Mouse (Mus musculus): ENCODE measurements around the gene Ctnnd2. TPM values are rescaled to one million over a fixed set of nuclear protein-coding genes. Genes with fewer than 3 reads are reported as not detected.

Ctnnd2 gene
- polyA plus RNA-seq, 1 experiment from 2014 or later: 1.4 TPM

GRCm38 (mm10) chr15:30647679-30648311, 475.4 kb downstream of the Ctnnd2 start:
- Histone ChIP-seq H3K9me3 (replicated peaks) (no peaks in the 10 kb centered on the region), H3K36me3 (no peaks in the 10 kb centered on the region), H3K27ac (ENCODE audit: poor library complexity, severe bottlenecking) (no peak overlapping the region), H3K4me3 (no peak overlapping the region), H3K4me1 (replicated peaks) (peaks cover 10% of the 10 kb centered on the region; the same call in 1 of the 2 replicates), H3K27me3 (replicated peaks) (peaks cover 38% of the 10 kb centered on the region), H3K9ac (no peak overlapping the region), H3K4me2 (no peak overlapping the region)
- ATAC-seq (ENCODE audit: insufficient number of reproducible peaks, low FRiP score): no peak
- WGBS: 44% methylated on average over 7 of the region's 7 CpGs

DNA sequence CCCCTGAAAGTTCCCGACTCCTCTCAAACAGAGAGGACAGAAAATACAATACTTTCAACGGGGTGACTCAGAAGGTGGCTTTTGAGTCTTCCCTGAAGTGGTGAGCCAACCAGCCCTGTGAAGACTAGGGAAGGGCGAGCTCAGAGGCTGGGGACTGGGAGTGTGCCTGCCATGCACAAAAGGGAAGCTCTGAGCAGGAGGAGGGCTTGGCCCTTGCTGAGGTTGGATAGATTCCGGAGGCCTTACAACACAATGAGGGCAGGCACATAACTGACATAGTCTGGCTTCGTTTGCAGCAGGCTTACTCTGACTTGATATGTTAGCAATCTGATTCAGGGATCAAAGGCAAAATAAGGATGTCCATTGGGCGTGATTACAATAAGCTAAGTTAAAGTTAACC, 477.6 kb downstream of the Ctnnd2 start:
- H3K36me3 ChIP-seq: no peaks in the 10 kb centered on the region
- H3K4me1 ChIP-seq (replicated peaks): peaks cover 10% of the 10 kb centered on the region; the same call in 1 of the 2 replicates
- H3K9ac ChIP-seq: no peak overlapping the region
- ATAC-seq (ENCODE audit: insufficient number of reproducible peaks, low FRiP score): no peak
- no peak overlapping the region for H3K27ac ChIP-seq (ENCODE audit: poor library complexity, severe bottlenecking)
- no peak overlapping the region for H3K4me2 ChIP-seq
- H3K4me3 ChIP-seq: no peak overlapping the region
- H3K27me3 ChIP-seq (replicated peaks): peaks cover 36% of the 10 kb centered on the region
- H3K9me3 ChIP-seq (replicated peaks): no peaks in the 10 kb centered on the region
- WGBS: 66% methylated on average over 6 of the region's 6 CpGs

- no peak overlapping the region for H3K4me3 ChIP-seq
- H3K4me1 ChIP-seq (replicated peaks): no peaks in the 10 kb centered on the region
- ATAC-seq (ENCODE audit: insufficient number of reproducible peaks, low FRiP score): no peak
- H3K27me3 ChIP-seq (replicated peaks): no peaks in the 10 kb centered on the region
- H3K27ac ChIP-seq (ENCODE audit: poor library complexity, severe bottlenecking): no peak overlapping the region
- WGBS: 76% methylated on average over 9 of the region's 9 CpGs
- no peak overlapping the region for H3K4me2 ChIP-seq
- H3K9me3 ChIP-seq (replicated peaks): no peaks in the 10 kb centered on the region
- no peaks in the 10 kb centered on the region for H3K36me3 ChIP-seq
- H3K9ac ChIP-seq: no peak overlapping the region
Measured at GRCm38 (mm10) chr15:30655433-30655832, 483.0 kb downstream of the Ctnnd2 start.

DNA sequence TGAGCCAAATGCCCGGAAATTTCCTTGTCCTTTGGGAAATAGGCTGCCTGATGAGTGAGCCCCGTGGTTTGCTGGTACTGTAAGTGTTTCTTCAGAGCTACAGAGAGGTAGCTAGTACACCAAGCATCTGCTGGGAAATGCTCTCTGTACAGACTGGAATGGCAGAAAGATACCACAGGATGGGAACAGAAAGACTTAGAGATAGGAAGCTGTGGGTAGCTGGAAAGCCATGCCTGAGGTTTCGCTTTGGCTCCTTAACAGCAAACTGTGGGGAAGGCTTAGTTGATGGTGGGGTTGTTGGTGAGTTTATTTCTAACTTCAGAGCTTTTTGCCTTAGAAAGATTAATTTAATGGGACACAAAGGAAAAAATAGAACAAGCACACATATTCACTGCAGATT, 485.2 kb downstream of the Ctnnd2 start:
- no peak for ATAC-seq (ENCODE audit: insufficient number of reproducible peaks, low FRiP score)

GRCm38 (mm10) chr15:30660539-30661149, 488.3 kb downstream of the Ctnnd2 start:
- Histone ChIP-seq H3K27ac (ENCODE audit: poor library complexity, severe bottlenecking) (no peak overlapping the region), H3K27me3 (replicated peaks) (no peaks in the 10 kb centered on the region), H3K4me3 (no peak overlapping the region), H3K36me3 (no peaks in the 10 kb centered on the region), H3K9ac (no peak overlapping the region), H3K4me1 (replicated peaks) (no peaks in the 10 kb centered on the region), H3K4me2 (no peak overlapping the region), H3K9me3 (replicated peaks) (no peaks in the 10 kb centered on the region)
- no peak for ATAC-seq (ENCODE audit: insufficient number of reproducible peaks, low FRiP score)
- 81% methylated on average over 8 of the region's 8 CpGs for WGBS

More for the DNA sequence above, 485.2 kb downstream of the Ctnnd2 start:
- no peaks in the 10 kb centered on the region for H3K36me3 ChIP-seq
- no peaks in the 10 kb centered on the region for H3K9me3 ChIP-seq (replicated peaks)
- H3K27ac ChIP-seq (ENCODE audit: poor library complexity, severe bottlenecking): no peak overlapping the region
- H3K4me3 ChIP-seq: no peak overlapping the region
- no peaks in the 10 kb centered on the region for H3K27me3 ChIP-seq (replicated peaks)
- no peaks in the 10 kb centered on the region for H3K4me1 ChIP-seq (replicated peaks)
- 72% methylated on average over 3 of the region's 3 CpGs for WGBS
- no peak overlapping the region for H3K4me2 ChIP-seq
- no peak overlapping the region for H3K9ac ChIP-seq

DNA sequence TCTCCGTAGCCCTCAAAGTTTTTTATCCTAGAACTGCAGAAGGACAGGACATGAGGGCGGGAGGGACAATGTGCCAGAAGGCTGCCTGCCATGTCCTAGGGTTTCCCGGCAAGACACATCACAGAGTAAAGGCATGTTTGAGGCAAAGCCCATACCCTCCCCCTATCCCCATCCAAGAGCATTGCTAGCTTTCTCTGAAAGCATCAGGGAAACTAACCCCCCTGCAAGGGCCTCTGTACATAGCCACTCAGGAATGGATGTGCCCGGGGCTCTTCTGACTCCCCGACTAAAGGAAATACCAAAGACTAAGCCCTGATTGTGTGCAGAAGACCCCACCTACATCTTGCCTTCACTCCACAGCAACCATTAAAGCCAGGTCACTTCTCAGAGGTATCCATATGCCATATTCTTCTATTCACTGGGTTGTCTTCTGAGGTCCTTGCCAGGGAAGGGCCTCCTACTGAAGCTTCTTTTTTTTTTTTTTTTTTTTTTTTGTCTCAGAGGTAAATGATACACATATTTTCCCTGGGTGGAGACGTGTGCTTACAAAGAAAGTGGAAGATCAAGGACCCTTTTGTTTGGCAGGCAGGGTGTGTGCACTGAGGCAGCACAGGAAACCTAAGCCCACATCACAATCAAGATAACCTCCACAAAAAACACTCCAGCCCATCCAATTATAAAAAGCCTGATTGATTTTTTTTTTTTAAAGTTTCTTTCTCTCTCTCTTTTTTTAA, 489.5 kb downstream of the Ctnnd2 start:
- H3K4me2 ChIP-seq: no peak overlapping the region
- 54% methylated on average over 6 of the region's 6 CpGs for WGBS
- H3K36me3 ChIP-seq: no peaks in the 10 kb centered on the region
- no peaks in the 10 kb centered on the region for H3K27me3 ChIP-seq (replicated peaks)
- no peak for ATAC-seq (ENCODE audit: insufficient number of reproducible peaks, low FRiP score)
- no peaks in the 10 kb centered on the region for H3K4me1 ChIP-seq (replicated peaks)
- H3K4me3 ChIP-seq: no peak overlapping the region
- H3K9ac ChIP-seq: no peak overlapping the region
- no peak overlapping the region for H3K27ac ChIP-seq (ENCODE audit: poor library complexity, severe bottlenecking)
- H3K9me3 ChIP-seq (replicated peaks): no peaks in the 10 kb centered on the region

DNA sequence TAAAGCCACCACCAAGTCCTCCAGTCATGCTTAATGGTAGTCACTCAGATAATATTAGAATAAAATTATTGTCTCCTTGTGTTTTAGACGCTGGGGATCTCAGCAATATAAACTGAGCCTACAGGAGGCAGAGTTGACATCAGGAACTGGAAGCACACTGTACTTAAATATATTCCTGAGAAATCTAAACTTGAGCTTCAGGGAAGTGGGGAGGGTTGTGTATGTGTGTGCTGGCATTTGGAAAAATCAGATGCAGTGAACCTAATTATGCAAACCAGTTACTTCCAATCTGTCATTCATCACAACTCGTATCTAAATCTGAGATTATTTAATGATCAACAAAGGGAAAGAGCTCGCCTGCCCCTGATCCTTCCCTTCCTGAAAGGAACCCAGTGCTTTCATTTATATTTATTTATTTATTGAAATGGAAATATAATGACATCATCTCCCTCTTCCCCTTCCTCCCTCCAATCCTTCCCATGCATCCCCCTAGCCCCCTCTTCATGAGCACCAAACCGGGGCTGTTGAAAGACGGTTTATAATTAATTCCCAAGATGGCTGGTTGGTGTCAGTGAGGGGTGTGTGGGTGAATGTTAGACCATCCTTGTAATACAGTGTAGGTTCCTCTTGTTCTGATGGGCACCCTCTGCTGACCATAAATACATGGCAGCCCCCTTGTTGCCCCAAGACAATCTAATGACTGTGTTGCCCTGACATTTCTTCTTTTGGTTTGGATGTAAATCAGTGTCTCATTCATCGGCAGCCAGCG, 495.6 kb downstream of the Ctnnd2 start:
- no peak overlapping the region for H3K4me2 ChIP-seq

DNA sequence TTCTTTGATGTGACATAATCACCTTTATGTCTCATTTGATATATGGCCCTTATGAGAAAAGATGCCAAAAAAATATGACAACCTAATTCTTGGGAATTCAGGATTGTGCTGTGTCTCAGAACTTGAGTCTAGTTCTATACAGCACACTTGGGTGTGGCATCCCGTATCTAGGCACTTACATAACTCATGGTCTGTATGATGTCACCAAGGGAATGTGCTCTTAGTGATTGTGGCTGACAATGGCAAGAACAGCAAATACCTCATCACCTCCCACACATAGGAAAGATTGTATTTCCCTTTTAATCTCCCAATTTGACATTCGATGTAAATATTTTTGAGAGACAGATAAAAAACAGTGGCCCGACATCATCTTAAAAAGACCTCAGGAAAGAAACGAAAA, 509.5 kb downstream of the Ctnnd2 start:
- no peaks in the 10 kb centered on the region for H3K4me1 ChIP-seq (replicated peaks)
- H3K9ac ChIP-seq: no peak overlapping the region
- no peaks in the 10 kb centered on the region for H3K27me3 ChIP-seq (replicated peaks)
- H3K4me3 ChIP-seq: no peak overlapping the region
- no peak overlapping the region for H3K27ac ChIP-seq (ENCODE audit: poor library complexity, severe bottlenecking)
- H3K9me3 ChIP-seq (replicated peaks): no peaks in the 10 kb centered on the region
- no peak for ATAC-seq (ENCODE audit: insufficient number of reproducible peaks, low FRiP score)
- no peak overlapping the region for H3K4me2 ChIP-seq
- no peaks in the 10 kb centered on the region for H3K36me3 ChIP-seq
- 67% methylated on average over 4 of the region's 4 CpGs for WGBS

More for the DNA sequence above, 495.6 kb downstream of the Ctnnd2 start:
- Histone ChIP-seq H3K9ac (no peak overlapping the region), H3K4me3 (no peak overlapping the region), H3K9me3 (replicated peaks) (no peaks in the 10 kb centered on the region), H3K27ac (ENCODE audit: poor library complexity, severe bottlenecking) (no peak overlapping the region), H3K27me3 (replicated peaks) (no peaks in the 10 kb centered on the region), H3K36me3 (no peaks in the 10 kb centered on the region), H3K4me1 (replicated peaks) (no peaks in the 10 kb centered on the region)
- no peak for ATAC-seq (ENCODE audit: insufficient number of reproducible peaks, low FRiP score)
- 75% methylated on average over 7 of the region's 7 CpGs for WGBS

DNA sequence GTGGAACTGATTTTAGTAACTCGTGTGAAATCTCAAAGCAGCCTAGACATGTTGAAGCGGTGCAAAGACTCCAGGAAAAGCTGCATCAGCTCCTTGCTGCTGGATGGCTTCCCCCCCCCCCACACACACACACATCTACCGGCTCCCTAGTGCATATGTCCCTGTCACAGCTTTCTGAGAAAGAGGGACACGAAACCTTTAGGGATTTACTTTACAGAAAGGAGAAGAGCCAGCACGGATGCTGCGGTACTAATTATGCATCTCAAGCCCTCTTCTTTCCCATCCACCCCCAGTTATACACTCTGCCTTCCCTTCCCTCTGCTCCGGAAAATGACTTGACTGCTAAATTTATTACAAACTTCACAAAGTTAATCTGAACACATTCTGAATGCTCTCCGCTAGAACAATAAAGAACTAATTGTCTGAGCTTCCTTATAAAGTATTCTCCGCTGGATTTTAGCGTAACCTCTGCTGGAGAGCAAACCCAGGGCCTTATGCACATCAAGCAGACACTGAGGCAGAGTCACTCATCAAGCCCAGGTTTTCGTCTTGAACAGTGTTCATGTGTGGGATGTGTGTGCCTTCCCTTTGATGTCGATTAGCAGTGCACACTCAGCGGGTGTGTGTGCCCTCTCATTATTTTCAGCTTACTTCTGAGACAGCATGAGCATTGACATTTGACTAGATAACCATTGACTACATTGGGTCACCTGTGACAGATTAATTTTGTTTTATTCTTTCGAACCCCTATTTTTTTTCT, 510.1 kb downstream of the Ctnnd2 start:
- Histone ChIP-seq H3K9me3 (replicated peaks) (no peaks in the 10 kb centered on the region), H3K36me3 (no peaks in the 10 kb centered on the region), H3K27ac (ENCODE audit: poor library complexity, severe bottlenecking) (no peak overlapping the region), H3K9ac (no peak overlapping the region), H3K27me3 (replicated peaks) (no peaks in the 10 kb centered on the region), H3K4me3 (no peak overlapping the region), H3K4me1 (replicated peaks) (no peaks in the 10 kb centered on the region), H3K4me2 (no peak overlapping the region)
- 73% methylated on average over 14 of the region's 14 CpGs for WGBS
- ATAC-seq (ENCODE audit: insufficient number of reproducible peaks, low FRiP score): no peak

GRCm38 (mm10) chr15:30686206-30687101, 514.1 kb downstream of the Ctnnd2 start:
- no peak overlapping the region for H3K27ac ChIP-seq (ENCODE audit: poor library complexity, severe bottlenecking)
- WGBS: 55% methylated on average over 4 of the region's 4 CpGs
- no peaks in the 10 kb centered on the region for H3K36me3 ChIP-seq
- ATAC-seq (ENCODE audit: insufficient number of reproducible peaks, low FRiP score): no peak
- H3K9me3 ChIP-seq (replicated peaks): no peaks in the 10 kb centered on the region
- no peak overlapping the region for H3K4me3 ChIP-seq
- H3K4me1 ChIP-seq (replicated peaks): no peaks in the 10 kb centered on the region
- no peak overlapping the region for H3K9ac ChIP-seq
- H3K27me3 ChIP-seq (replicated peaks): no peaks in the 10 kb centered on the region
- H3K4me2 ChIP-seq: no peak overlapping the region
